Mouse (Mus musculus) cortical plate, adult 2 months (tissue): ENCODE measurements around the gene Tep1. TPM values are rescaled to one million over a fixed set of nuclear protein-coding genes. Genes with fewer than 3 reads are reported as not detected.
"Not testable (repeated sequence)": the region's sequence is repeated elsewhere in the genome, so short reads cannot be mapped to it uniquely, and the experiment has no call there.

Experiments
- H3K27ac ChIP-seq: fragments of 200-500 bp; 2 replicates; pipeline ENCODE4 v1.5.1; 2012; ENCODE audit warnings: low read length, control low read depth, inconsistent platforms; ENCODE audit not compliant: insufficient read depth
- H3K4me1 ChIP-seq: fragments of 200-500 bp; 2 replicates; pipeline ENCODE4 v1.6.1; 2011; ENCODE audit warnings: low read length; ENCODE audit not compliant: control insufficient read depth, insufficient read depth
- H3K4me3 ChIP-seq: fragments of 200-500 bp; 2 replicates; pipeline ENCODE4 v1.5.1; 2011; ENCODE audit warnings: mild to moderate bottlenecking, low read length, control low read depth; ENCODE audit not compliant: insufficient read depth
- CTCF ChIP-seq: fragments of 200-500 bp; IDR thresholded peaks from 2 replicates; pipeline ENCODE4 v1.5.1; 2011; ENCODE audit warnings: mild to moderate bottlenecking, control low read depth, low read length; ENCODE audit not compliant: insufficient read depth; ENCODE audit errors: extremely low read depth
- POLR2A ChIP-seq: fragments of 200-500 bp; IDR thresholded peaks from 2 replicates; pipeline ENCODE4 v1.6.1; 2011; ENCODE audit warnings: mild to moderate bottlenecking, low read length, control low read depth; ENCODE audit not compliant: insufficient read depth; ENCODE audit errors: extremely low read depth
- polyA plus RNA-seq: library from polyadenylated mRNA; depleted of rRNA; stranded (reverse); fragments of >200 nt; gene quantifications from 2 replicates; pipeline ENCODE4 v1.2.3, GENCODE M21; 2012

Gene Tep1
- polyA plus RNA-seq, 1 experiment, result 4.4 TPM

DNA sequence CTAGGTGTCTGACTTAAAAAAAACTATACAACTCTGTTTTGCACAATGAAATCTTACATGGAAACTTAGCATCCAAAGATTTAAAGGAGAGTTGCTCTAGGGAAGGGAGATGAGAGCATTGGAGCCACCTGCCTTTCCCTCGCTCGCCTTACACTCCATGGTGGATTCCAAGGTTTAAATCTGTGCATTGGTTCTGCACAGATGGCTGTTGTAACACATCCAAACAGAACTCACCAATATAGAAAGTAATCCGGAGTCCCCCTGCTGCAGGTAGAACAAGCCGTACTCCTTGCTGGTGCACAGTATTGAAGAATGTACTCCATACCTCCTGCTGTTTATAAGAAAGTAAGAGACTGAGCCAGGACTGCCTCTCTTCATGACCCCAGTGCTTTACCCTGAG lies 43.8 kb downstream of the Tep1 start:
- Histone ChIP-seq H3K4me1 (no peaks in the 10 kb centered on the region), H3K27ac (no peak overlapping the region), H3K4me3 (no peak overlapping the region)
- TF ChIP-seq POLR2A (no peak), CTCF (no peak)

DNA sequence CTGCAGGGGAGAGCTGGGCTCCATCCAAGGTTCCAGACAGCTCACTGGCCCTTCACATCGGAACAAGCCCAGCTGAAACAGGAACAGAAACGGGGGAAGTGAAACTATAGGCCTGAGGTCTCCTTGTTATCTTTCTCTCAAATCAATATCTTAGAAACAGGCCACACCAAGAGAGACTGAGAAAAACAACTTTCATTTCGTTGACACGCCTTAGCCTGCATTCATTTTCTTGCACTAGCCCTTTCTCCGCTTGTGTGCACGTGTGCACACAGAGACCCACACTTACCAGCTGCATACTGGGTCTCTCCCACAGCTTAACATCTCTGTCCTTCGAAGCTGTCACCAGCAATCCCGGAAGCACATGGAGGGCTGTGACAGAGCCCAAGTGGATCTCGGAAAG lies 46.1 kb downstream of the Tep1 start:
- Histone ChIP-seq H3K4me1 (no peaks in the 10 kb centered on the region), H3K27ac (no peak overlapping the region), H3K4me3 (no peak overlapping the region)
- no peak for TF ChIP-seq POLR2A
- TF ChIP-seq CTCF, result no peak

DNA sequence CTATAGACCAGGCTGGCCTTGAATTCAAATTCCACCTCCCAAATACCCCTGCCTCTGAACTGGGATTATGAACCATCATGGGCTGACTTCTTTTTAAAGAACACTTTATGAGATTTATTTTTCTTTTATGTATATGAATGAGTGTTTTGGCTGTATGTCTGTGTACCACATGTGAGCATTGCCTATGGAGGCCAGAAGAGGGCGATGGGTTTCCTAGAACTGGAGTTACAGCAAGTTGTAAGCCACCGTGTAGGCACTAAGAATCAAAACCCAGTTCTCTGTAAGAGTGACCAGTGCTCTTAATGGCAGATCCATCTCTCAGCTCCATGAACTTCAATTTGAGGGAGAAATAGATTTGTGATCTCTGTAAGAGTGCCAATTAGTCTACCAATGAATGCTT lies 47.1 kb downstream of the Tep1 start:
- TF ChIP-seq CTCF (no peak), POLR2A (no peak)
- no peaks in the 10 kb centered on the region for H3K4me1 ChIP-seq
- no peak overlapping the region for H3K27ac ChIP-seq
- H3K4me3 ChIP-seq, result no peak overlapping the region

DNA sequence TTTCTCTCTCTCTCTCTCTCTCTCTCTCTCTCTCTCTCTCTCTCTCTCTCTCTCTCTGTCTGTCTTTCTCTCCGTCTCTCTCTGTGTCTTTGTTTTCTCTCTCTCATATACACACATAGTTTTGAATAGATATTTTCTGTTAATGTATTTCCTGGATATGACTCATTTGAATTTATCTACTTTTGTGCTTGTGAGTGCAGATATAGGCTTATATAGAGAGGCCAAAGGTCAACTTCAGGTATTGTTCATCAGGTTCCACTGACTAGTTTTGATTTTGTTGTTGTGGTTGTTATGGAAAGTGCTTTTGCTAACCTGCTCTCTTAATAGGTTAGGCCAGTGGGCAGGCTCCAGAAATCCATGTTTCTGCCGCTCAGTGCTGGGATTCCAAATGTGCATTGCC lies 57.3 kb downstream of the Tep1 start:
- Histone ChIP-seq H3K4me1 (no peaks in the 10 kb centered on the region), H3K4me3 (no peak overlapping the region), H3K27ac (no peak overlapping the region)
- TF ChIP-seq CTCF (no peak), POLR2A (no peak)

DNA sequence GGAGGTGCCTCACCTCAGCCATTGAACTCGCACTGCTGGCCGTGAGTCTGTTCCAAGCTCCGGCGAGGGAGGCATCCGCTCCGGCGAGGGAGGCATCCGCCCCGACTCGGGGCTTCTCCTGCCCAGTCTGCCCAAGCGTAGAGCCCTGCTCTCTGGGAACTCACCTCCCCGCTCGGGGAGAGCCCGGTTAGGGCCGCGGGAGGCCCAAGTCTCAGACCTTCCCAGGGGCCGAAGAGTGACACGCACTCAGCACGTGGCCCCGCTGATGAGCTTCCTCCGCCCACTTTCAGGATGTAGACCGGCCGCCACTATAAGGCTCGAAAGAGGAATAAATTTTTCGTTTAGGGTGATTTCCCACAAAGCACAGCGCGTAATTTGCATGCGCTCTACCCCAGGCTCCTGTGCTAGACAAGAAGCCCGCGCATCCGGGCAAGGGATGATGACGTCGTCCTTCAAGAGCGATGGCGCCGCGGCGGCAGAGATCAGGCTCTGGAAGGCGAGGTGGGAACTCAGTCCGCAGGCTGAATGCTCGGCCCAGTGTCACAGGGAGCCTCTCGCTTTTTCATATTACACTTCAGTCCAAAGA lies 62.8 kb downstream of the Tep1 start, which contains the start of the genes Ccnb1ip1 and Parp2:
Ccnb1ip1 (minus strand) TSS at position 246 of the 586 bp plus-strand sequence.
Parp2 (plus strand) TSS at position 355 of the 586 bp plus-strand sequence.
- Histone ChIP-seq H3K4me3 (peak within 1 kb of the TSS; percentile 56), H3K27ac (no peak within 1 kb of the TSS), H3K4me1 (no peaks in the 10 kb centered on the region)
- TF ChIP-seq CTCF (no peak), POLR2A (peak; percentile 83)

DNA sequence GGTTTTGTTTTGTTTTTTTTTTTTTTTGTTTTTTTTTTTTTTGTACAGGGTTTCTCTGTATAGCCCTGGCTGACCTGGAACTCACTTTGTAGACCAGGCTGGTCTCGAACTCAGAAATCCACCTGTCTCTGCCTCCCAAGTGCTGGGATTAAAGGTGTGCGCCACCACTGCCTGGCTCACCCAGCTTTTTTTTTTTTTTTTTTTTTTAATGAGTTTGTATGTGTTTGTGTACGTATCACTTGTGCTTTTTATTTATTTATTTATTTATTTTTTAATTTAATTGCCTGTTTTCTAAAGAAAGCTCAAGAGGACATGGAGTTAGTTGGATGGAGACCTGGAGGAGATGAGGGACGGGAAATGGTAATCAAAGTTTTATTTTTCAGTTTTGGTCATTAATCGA lies 63.9 kb downstream of the Tep1 start:
- not testable (repeated sequence) for H3K4me3 ChIP-seq, H3K27ac ChIP-seq, H3K4me1 ChIP-seq

DNA sequence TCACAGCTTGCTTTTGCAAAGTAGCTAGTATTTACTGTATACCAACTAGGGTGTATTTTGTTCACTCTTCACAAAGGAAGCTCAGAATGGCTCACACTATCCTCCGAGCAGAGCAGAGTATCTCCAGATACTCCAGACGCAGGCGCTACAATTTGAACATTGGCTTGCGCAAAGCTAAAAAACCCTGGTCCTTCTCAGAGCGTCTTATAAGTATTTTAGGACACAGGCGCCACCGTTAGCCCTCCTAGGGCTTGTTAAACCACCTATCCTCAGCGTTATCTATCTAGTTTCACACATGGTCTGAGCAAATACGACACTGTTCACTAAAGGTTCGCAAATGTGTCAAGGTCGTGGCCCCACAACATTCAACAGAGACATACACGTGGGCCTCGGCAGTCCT lies 65.7 kb downstream of the Tep1 start:
- no peak overlapping the region for H3K4me3 ChIP-seq
- H3K27ac ChIP-seq, result no peak overlapping the region
- no peaks in the 10 kb centered on the region for H3K4me1 ChIP-seq
- TF ChIP-seq CTCF (no peak), POLR2A (no peak)

DNA sequence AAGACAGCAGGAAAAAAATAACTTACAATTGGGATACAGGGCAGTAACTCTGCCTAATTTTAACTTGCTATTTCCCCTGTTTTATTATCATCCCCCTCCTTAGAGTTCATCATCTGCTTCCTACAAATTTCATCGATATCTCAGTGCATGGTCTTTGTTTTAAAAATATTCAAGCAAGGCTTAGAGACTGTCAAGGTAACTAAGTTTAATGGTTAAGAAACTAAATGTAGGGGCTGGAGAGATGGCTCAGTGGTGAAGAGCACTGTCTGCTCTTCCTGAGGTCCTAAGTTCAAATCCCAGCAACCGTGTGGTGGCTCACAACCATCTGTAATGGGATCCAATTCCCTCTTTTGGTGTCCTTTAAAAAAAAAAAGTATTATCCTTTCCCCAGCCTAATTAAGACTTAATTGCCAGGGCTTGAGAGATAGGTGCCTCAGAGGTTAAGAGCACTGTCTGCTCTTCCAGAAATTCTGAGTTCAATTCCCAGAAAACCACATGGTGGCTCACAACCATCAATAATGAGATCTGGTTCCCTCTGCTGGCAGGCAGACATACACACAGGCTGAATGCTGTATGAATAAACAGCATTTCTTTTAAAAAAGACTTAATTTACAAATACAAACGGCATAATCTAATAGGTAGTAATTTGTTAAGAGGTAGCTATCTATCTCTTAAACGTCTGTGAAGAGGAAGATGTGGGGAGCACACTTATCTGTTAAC lies 67.4 kb downstream of the Tep1 start:
- no peaks in the 10 kb centered on the region for H3K4me1 ChIP-seq
- TF ChIP-seq POLR2A (no peak), CTCF (peak; percentile 20; the same call in 1 of the 2 replicates)
- no peak overlapping the region for H3K4me3 ChIP-seq
- no peak overlapping the region for H3K27ac ChIP-seq

DNA sequence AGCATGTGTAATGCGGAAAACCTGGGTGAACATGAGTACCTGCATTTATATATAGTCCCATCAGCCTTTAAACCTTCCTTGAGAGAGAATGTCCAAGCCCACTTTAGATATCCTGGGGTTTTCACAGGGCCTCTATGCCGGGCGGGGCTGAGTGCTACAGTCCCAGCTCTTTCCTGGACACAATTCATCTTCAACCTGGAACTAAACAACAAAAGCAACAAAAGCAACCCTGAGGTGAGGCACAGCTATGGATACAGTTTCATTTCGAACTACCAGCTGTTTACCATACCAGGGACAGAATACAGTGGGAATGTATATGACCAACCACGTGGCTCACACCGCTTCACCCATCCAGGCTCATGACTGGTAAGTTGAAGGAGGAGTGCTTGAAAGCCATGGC lies 67.9 kb downstream of the Tep1 start:
- H3K4me3 ChIP-seq, result no peak overlapping the region
- H3K27ac ChIP-seq, result no peak overlapping the region
- H3K4me1 ChIP-seq, result no peaks in the 10 kb centered on the region
- TF ChIP-seq POLR2A (no peak), CTCF (no peak)

DNA sequence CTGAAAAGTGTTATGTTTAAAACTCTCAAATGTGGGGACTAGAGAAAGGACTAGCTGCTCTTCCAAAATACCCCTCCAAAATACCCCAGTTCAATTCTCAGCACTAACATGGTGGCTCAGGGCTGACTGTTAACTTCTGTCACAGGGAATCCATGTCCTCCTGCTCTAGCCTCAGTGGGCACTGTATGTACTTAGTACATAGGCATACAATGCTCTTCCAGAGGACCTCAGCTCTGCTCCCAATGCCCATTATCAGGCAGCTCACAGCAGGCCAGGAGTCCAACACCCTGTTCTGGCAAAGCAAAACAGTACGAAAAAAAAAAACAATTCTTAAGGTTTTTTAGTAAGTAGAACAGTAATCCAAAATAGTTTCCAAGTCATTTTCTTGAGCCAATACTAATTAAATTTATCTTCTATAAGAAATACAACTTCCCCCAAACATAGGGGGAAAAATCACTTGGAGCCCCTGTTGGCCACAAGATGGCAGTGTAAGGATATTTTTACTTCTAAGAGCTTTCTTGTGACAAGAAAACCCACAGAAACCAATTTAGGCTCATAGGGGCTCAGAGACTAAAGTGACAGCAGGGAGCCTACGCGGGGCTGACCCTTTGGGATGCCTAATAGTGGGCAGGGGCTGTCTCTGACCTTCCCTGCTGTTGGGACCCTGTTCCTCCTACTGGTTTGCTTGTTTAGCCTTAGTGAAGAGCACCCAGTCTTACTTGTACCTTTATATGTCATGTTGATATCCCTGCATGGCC lies 70.7 kb downstream of the Tep1 start:
- no peaks in the 10 kb centered on the region for H3K4me1 ChIP-seq
- no peak overlapping the region for H3K27ac ChIP-seq
- TF ChIP-seq POLR2A (no peak), CTCF (peak; percentile 22; the same call in 1 of the 2 replicates)
- no peak overlapping the region for H3K4me3 ChIP-seq

DNA sequence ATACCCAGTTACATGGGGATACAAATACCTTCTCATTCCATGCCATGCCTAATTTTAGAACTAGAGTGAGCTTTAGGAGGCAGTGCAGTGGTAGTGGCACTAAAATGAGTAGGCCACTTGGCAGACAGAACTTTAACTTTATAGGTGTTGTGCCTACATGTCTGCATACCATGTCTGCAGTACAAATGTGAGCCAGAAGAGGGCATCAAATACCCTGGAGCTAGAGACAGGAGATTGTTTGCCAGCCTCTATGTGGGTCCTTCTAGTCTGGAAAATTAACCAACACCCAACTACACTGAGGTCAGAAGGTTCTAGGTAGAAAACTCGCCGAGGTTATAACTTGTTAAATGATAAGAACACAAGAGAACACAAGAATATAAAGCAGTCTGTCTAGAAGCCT lies 71.8 kb downstream of the Tep1 start:
- H3K4me1 ChIP-seq, result no peaks in the 10 kb centered on the region
- no peak for TF ChIP-seq CTCF
- TF ChIP-seq POLR2A, result no peak
- no peak overlapping the region for H3K4me3 ChIP-seq
- H3K27ac ChIP-seq, result no peak overlapping the region
